Mouse (Mus musculus) left cerebral cortex, postnatal 36 days (tissue): ENCODE data around the gene Cdr2l. TPM values are rescaled to one million over a fixed set of nuclear protein-coding genes. Genes with fewer than 3 reads are reported as not detected.

ENCODE experiments used
- DNase-seq, 2 experiments: peaks; one replicate each; pipeline ENCODE4 v3.0.0; 2021 to 2022; ENCODE audit warnings: low spot score in 2 of 2, mixed read lengths in 1 of 2
- intact Hi-C: fragments of 180-260 bp; cut with DNase I; formaldehyde crosslinking; loops from one replicate; pipeline ENCODE4 v1.15.1; 2025
- total RNA-seq, 2 experiments: library from RNA; stranded (reverse); gene quantifications; 2 replicates each; pipeline ENCODE4 v1.2.3; 2021

Gene Cdr2l
- total RNA-seq, 2 experiments from 2014 or later = 20.6 to 23.1 TPM

DNA sequence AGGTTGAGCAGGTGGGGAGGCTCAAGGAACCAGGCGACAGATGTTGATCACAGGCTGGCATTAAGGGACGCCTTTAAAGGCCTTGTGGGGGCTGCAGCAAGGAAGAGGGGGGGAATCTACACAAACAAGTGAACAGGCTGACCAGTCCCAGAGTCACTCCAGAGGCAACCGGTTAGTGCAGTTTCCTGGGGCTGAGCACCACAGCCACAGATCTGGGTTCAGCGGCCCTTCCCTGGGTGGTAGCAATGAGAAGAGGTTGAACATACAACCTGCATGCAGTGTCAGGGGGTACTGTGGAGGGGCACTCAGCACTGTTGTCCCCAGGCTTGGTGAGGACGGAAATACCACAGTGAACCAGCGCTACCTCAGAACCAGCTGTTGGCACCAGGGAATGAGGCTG, 51.6 kb downstream of the Cdr2l start:
- DNase-seq = no peak
- intact Hi-C loops = no loop called here

DNA sequence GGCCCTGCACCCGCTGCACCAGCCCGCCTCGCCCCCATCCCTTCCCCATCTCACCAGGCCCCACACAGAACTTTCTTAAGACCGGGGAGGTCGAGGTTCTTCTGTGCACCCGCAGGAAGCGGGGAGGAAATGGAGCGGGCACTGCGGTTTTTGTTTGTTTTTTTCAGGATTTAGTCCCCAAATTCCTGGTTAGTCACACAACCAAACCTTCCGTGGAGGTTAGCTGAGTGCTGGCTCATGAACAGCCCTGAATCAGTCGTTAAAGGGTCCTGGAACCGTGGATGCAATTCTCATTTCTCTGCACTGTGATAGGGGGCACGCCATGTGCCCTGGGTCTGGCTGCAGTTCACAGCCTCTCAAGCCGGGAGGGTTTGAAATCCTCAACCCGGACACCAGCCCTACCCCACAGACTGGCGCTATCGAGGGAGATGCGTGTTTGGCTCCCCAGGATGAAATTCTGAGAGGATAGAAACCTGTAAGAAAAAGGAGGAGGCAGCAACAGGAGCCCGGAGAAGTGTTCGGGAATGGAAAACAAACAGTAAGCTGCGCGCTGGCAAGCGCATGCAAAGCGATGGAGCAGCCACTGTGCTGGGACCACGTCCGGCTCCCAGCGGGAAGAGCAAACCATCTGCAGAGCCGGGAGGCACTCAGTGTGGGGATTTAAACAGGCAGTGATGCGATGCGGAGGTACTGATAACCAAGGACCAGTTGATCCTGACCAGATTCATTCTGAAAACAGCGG, 54.1 kb downstream of the Cdr2l start:
- no peak for DNase-seq
- intact Hi-C loops = no loop called here

DNA sequence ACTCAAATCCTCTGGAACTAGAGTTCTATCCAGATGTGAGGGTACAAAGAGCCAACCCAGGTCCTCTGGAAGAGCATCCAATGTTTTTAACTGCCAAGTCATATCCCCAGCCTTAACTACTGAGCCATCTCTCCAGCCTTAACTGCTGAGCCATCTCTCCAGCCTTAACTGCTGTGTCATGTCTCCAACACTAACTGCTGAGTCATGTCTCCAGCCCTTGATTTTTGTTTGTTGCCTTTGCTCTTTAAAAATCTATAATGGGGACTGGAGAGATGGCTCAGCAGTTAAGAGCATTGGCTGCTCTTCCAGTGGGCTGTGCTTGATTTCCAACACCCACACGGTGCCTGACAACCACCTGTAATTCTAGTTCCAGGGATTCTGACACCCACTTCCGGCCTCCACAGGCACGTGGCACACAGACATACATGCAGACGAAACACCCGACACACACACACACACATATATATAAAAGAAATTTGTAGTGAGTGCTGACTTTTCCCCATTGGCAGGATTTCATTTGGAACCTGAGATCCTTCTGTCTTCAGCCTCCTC, 55.9 kb downstream of the Cdr2l start:
- intact Hi-C loops = no loop called here
- no peak for DNase-seq

DNA sequence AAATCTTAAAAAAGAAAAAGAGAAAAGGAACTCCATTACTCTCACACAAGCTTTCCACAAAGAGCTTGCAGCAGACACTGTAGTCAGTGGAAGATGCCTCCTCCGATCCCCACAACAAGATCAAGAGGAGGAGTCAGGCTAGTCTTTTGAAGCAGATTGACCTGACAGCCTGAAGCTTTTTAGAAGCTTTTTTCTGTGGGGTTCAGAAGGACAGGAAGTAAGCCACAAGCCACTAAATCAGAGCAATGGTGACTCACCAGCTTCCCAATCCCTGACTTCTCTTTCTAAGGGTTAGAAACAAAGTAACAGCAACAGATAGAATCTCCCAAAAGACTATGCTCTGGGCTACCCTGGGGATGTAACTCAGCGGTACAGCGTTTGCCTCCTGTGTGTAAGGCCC, 57.6 kb downstream of the Cdr2l start:
- DNase-seq = no peak
- intact Hi-C loops = no loop called here

DNA sequence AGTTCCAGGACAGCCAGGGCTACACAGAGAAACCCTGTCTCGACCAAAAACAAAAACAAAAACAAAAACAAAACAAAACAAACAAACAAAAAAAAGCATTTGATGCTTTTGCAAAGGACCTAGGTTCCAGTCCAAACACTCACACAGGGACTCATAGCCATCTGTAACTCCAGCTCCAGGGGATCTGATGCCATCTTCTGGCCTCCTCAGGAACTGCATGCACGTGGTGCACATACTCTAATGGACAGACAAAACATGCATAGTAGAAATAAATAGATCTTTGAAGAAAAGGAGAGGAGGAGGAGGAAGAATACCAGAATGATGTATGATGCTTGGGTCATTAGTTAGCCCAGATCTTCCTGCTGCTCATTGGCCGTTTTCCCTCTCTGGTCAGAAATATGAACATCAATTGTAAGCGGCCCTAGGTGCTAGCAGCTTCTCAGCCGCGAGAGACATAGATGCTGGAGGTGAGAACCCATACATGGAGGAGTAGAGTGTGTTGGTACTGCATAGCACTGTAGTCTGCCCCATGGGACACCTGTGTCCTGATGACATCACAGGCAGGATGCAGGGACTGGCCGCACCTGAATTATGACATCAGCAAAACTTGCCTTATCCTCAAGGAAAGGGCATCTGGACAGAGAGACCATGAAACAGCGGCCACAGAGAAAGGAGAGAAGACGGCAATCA, 58.3 kb downstream of the Cdr2l start, which contains the start of gene Trim80:
Trim80 (plus strand) TSS at position 640 of the 690 bp plus-strand sequence.
- no peak for DNase-seq
- intact Hi-C loops = no loop called here

DNA sequence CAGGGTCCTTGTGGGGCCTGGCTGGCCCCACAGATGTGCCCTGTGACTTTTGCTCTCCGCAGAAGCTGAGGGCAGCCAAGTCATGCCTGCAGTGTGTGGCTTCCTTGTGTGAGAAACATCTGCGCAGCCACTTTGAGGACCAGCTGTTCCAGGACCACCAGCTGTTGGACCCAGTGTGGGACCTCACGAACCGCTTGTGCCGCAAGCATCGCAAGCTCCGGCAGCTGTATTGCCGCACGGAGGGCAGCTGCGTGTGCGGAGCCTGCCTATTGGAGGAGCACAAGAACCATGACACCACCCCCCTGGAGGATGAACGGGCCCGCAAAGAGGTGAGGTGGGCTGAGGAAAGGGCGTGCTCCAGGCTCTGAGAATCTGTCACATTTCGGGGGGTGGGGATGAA, 59.7 kb downstream of the Cdr2l start:
- DNase-seq = no peak
- intact Hi-C loops = no loop called here

Other genes starting within 250 kb of the Cdr2l start
- gene Cd300lf, start 247.9 kb upstream of the Cdr2l start, total RNA-seq = under 1 TPM; 0.44 to 0.48 TPM
- 10 to 100 TPM; 76.4 to 82.8 TPM for gene Slc9a3r1, start 218.6 kb upstream of the Cdr2l start, total RNA-seq
- 10 to 100 TPM; 14.2 to 15.4 TPM for gene Tmem104, start 194.4 kb upstream of the Cdr2l start, total RNA-seq
- gene Nat9, start 194.1 kb upstream of the Cdr2l start, total RNA-seq = 10 to 100 TPM; 25.2 to 30.1 TPM
- gene Grin2c, start 114.7 kb upstream of the Cdr2l start, total RNA-seq = 10 to 100 TPM; 38.6 to 42.5 TPM
- 10 to 100 TPM; 14.2 to 22.5 TPM for gene Fdxr, start 104.9 kb upstream of the Cdr2l start, total RNA-seq
- gene Fads6, start 84.3 kb upstream of the Cdr2l start, total RNA-seq = 10 to 100 TPM; 12.7 to 13.0 TPM
- 1 to 10 TPM; 1.1 to 2.1 TPM for gene Otop2, start 74.8 kb upstream of the Cdr2l start, total RNA-seq
- gene Ush1g, start 59.9 kb upstream of the Cdr2l start, total RNA-seq = under 1 TPM; 0.39 to 0.49 TPM
- under 1 TPM in 1 of 2 experiments, not detected in 1; 0.12 TPM for gene Otop3, start 47.2 kb upstream of the Cdr2l start, total RNA-seq
- 100 to 1,000 TPM; 106 to 107 TPM for gene Hid1, start 14.2 kb upstream of the Cdr2l start, total RNA-seq
- 100 to 1,000 TPM; 115 to 119 TPM for gene Mrpl58, start 21.8 kb downstream of the Cdr2l start, total RNA-seq
- gene Atp5h, start 38.0 kb downstream of the Cdr2l start, total RNA-seq = 100 to 1,000 TPM; 417 to 474 TPM
- gene Kctd2, start 38.2 kb downstream of the Cdr2l start, total RNA-seq = 10 to 100 TPM; 72.0 to 79.2 TPM
- gene Trim80, start 58.6 kb downstream of the Cdr2l start, total RNA-seq = not detected
- not detected for gene Slc16a5, start 80.6 kb downstream of the Cdr2l start, total RNA-seq
- 10 to 100 TPM; 13.0 to 13.5 TPM for gene Armc7, start 93.8 kb downstream of the Cdr2l start, total RNA-seq
- gene Nt5c, start 109.9 kb downstream of the Cdr2l start, total RNA-seq = 10 to 100 TPM; 61.0 to 69.8 TPM
- gene Jpt1, start 132.5 kb downstream of the Cdr2l start, total RNA-seq = 100 to 1,000 TPM; 143 to 159 TPM
- gene Sumo2, start 154.4 kb downstream of the Cdr2l start, total RNA-seq = 100 to 1,000 TPM; 291 to 294 TPM
- 10 to 100 TPM; 41.6 to 49.9 TPM for gene Nup85, start 182.5 kb downstream of the Cdr2l start, total RNA-seq
- gene Mrps7, start 222.0 kb downstream of the Cdr2l start, total RNA-seq = 10 to 100 TPM; 49.8 to 57.9 TPM
- gene Gga3, start 222.1 kb downstream of the Cdr2l start, total RNA-seq = 10 to 100 TPM; 70.2 to 74.3 TPM
- 10 to 100 TPM; 15.1 to 18.1 TPM for gene Mif4gd, start 231.1 kb downstream of the Cdr2l start, total RNA-seq
- 10 to 100 TPM; 56.8 to 60.1 TPM for gene Slc25a19, start 246.4 kb downstream of the Cdr2l start, total RNA-seq